Mouse (Mus musculus) lung, postnatal 25 days (tissue): ENCODE measurements around the gene Thap7.
"Not testable (repeated sequence)": the region's sequence is repeated elsewhere in the genome, so short reads cannot be mapped to it uniquely, and the experiment has no call there.

Source experiments
- DNase-seq: peaks from one replicate; pipeline ENCODE4 v3.0.0; 2022; ENCODE audit warnings: low spot score

Thap7 gene

GRCm38 (mm10) chr16:17530640-17531288 lies at the start of gene Thap7:
TSS of gene Thap7 (minus strand) at chr16:17531136.
- DNase-seq, result peak; percentile 97

- no peak for DNase-seq
Observed at GRCm38 (mm10) chr16:17576825-17577215, 45.9 kb upstream of the Thap7 start.

DNA sequence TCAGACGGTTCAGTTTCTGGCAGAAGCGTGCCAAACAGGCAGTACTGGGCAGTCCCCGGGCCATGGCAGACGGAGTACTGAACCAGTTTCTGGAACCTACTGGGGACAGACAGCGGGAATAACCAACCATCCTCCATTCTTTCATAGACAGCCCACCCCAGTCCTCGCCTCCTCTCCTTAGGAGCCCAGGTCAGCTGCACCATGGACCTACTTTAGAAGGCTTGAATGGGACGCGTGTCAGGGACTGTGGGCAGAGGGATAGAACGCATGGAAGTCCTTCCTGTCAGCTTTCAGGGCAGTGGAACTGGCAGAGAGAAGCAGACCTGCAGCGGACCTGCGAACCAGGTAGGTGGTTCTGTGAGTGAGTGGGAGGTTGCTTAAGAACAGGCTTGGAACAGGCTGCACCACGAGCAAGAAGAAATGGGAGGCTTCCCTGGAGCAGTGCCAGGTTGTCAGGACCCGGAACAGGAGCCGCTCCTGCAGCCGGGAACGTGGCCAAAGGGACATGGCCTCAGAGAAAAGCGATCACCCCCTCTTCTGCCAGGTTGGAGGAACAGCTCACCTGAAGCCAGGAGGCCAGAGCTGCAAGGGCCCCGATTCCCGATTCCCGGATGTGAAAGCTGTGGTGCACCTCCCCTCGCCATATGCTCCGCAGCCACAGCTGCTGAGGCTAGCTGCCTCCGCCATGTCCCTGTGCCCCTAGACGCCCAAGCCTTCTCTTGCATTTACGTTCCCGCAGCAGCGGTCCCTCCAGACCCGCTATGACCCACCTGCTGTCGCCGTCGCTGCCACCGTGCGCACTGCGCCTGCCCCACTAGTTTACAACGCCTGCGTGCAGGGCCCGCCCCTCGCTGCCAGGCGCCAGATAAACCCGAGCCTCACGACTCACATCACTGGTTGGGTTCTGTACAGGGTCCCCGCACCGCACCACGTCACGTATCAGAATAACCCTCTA lies 45.2 kb upstream of the Thap7 start:
- peak; percentile 77 for DNase-seq

- no peak for DNase-seq
Observed at GRCm38 (mm10) chr16:17566186-17566585, 35.2 kb upstream of the Thap7 start.

- no peak for DNase-seq
Observed at GRCm38 (mm10) chr16:17564771-17565170, 33.8 kb upstream of the Thap7 start.

DNA sequence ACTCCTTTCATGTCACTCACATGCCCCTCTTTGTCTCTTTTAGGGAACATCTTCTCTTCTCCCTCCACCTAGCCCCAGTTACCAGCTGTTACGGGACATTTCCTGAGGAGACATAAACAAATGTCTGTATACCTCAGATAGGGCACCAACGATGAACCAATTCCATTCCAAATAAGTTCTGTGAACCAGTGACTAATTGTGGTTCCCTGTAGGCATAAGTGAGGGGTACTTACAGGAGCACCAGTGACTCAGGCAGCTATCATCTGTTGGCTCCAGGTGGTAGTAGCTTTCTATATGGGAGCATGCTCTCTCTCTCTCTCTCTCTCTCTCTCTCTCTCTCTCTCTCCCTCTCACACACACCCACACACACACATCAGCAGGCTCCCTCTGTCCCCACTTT lies 33.3 kb upstream of the Thap7 start:
- DNase-seq, result no peak

DNA sequence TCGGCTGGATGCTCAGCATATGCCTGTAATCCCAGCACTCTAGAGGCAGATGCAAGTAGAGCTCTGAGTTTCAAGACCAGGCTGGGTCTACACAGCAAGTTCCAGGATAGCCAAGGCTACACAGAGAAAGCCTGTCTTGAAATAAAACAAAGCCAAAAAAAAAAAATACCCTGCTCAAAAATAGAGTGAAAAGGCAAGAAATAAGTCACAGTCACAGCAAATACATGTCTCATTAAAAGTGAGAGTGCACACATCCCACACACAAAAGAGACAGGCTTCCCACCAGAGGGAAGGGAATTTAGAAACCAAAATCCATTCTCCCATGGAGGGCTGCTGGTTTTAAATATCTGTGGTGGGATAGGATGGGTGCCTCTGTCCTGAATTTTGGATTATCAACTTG lies 32.6 kb upstream of the Thap7 start:
- no peak for DNase-seq

DNA sequence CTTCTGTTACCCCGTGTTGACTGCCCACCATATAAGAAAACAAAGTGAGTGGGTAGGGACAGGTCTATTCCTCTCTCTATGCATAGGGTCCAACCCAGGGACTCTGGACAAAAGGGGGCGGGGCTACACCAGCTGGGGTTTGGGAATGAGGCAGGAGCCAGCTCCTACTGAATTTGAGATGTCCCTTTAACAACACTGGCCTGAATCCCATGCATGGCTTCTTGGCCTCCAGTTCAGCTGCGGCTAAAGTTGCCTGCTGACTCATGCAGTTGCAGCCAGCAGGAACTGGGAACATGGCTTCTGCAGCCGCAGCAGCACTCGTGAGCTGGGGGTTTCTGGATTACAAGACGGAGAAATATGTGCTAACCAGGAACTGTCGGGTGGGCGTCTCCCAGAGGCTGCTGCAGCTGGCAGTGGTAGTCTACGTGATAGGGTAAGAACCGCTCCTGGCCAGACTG lies 30.8 kb upstream of the Thap7 start, which contains the start of gene P2rx6:
Gene P2rx6, plus strand, starts transcription at position 135 of the 458 bp plus-strand sequence.
- DNase-seq, result peak; percentile 40

- peak; percentile 85 for DNase-seq
Observed at GRCm38 (mm10) chr16:17561128-17561750, 30.3 kb upstream of the Thap7 start, which contains the start of gene Lrrc74b. TSS of gene Lrrc74b (minus strand) at chr16:17561247.

- no peak for DNase-seq
Observed at GRCm38 (mm10) chr16:17559396-17560027, 28.6 kb upstream of the Thap7 start.

DNA sequence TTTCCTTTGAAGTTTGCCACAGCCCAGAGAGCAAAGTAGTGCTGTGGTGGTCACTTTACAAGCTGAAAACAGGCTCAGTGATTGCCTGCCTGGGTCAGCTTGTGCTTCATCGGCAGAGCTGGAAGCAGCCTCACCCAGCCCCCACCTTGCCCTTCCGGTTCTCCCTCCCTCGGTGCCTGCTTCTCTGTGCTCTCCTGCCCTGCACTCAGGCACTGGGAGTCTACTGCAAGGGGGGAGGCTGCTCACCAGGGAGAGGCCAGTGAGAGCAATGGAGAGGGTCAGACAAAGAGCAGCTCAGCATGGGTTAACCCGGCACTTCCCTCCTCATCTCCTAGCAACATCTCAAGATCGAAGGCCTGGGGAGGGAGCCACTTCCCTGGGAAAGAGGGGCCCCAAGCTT lies 27.9 kb upstream of the Thap7 start:
- DNase-seq, result peak; percentile 14

GRCm38 (mm10) chr16:17557947-17558480 lies 27.1 kb upstream of the Thap7 start:
- peak; percentile 64 for DNase-seq

- no peak for DNase-seq
Observed at GRCm38 (mm10) chr16:17556907-17557306, 26.0 kb upstream of the Thap7 start.

GRCm38 (mm10) chr16:17556180-17556579 lies 25.2 kb upstream of the Thap7 start:
- DNase-seq, result no peak

DNA sequence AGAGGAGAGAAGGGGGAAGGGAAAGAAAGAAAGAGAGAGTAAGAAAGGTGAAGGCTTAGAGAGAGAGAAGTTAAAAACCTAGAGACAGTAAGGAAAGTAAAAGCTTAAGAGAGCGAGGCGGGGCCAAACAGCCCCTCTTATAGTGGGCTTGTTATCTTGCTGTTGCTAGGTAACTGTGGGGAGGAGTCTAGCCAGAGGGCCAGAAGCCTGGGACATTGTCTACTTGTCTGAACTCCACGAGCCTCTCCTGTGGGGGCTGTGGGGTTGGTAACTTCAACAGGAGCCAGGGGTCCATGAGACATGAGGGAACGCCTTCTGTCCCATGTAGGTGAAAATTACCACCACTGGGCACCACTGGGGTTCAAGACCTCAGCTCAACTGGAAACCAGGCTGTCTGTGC lies 23.8 kb upstream of the Thap7 start:
- DNase-seq, result not testable (repeated sequence)

DNA sequence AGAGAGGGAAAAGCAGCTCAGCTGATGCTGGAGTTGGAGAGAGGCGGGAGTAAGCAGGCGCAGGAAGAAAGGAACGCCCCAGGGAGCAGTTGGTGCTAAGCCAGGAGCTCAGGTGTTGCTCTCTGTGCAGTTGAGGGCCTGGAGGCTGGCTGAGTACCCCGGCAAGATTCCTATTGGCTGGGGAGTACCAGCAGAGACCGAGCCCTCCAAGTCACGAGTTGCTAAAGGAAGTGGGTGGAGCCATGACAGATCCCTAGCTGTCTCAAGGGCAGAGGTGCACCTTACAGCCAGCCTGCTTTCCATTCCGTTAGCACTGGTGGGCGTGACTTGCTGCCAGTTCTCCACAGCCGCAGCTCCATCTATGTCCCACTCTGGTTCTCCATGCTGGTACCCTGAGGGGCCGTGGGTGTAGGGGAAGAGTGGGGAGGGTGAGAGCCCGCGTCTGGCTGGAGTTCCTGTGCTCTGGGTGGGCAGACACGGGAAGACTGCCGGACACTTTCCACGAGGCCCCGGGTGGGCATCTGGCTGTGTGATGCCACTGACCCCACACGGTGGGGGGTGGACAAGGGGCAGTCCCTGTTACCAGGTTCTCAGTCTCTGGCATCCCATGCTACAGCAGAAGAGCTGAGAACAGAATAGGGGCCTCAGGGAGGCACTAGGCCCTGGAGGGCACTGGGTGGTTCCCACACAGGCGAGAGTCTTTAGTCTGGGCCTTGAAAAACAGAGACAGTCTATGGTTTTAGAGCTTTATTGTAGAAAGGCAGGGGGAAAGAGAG lies 23.2 kb upstream of the Thap7 start:
- DNase-seq, result peak; percentile 91

DNA sequence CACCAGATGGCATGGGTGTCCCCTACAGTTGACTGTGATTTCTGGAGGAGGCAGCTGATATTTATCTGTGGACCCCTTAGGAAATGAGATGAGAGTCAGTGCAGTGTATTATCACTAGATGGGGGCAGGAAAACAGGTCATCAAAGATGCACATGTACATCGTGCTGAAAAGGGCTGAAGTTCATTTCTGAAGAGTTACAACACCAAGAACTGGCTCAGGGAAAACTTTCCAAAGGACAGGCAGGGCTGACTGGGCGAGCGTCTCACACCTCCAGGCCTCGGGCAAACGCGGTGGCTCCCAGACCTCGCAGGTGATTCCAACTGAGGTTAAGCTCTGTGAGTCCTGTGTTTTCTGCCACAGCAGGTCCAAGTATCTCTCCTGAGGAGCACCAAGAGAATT lies 21.9 kb upstream of the Thap7 start:
- no peak for DNase-seq

GRCm38 (mm10) chr16:17542632-17543031 lies 11.7 kb upstream of the Thap7 start:
- DNase-seq, result no peak

GRCm38 (mm10) chr16:17536584-17536983 lies 5.6 kb upstream of the Thap7 start:
- no peak for DNase-seq

DNA sequence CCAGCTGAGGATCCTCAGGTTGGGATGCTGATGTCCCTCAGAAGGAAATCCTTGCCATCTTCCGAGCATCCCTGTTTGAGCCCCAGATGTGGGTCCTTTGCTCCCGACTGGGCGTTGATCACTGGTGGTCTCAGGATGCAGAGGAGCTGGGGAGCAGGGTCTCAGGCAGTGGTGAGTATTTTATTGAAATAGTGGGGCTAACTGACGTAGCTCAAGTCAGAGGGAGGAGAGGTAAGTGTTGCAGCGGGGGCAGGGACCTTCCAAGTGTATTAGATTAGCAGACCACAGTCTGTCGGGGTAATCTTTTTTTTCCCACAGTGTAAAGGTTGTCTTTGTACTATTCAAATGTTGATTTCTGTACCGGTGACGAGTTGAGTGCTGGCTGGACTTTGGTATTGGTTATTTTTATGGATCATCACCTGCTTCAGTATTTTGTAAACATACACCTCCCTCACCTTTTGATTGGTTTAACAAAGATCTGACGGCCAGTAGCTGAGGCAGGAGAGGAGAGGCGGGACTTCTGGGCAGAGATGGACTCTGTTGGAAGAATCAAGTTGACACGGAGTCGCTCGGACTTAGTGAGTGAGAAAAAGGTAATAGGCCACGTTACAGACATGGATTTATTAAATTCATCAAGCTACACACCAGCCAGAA lies 1.9 kb upstream of the Thap7 start:
- no peak for DNase-seq
